Mouse (Mus musculus): ENCODE measurements at regions not wholly inside any gene's neighbourhood (a gene's known extent, or its start where the extent isn't known, plus 50 kb on each side); places are given as distances from the start of the nearest gene placed in this dataset.

- 80% methylated on average over 1 of the region's 1 CpGs for WGBS
Measured at GRCm38 (mm10) chr3:39388491-39388890, 501.8 kb downstream of the Fat4 start.

DNA sequence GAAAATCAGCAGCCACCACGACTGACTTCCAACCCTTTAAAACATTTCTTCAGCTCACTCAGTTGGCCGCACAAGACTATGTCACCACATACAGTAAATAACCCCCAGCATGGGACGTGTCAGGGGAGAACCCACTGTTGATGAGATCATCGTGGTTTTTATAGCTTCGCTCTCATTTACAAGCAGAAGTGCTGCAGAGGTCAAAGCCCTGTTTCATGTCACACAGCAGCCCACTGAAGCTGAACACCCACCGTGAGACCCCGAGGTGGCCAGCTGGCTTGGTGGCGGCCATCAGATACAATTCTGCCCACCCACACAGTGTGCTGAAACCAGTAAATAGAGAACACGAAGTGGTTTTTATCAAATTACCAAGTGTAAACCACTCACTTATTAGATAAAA is 503.7 kb downstream of the Fat4 start:
- no peak for ATAC-seq (ENCODE audit: low FRiP score)
- H3K4me3 ChIP-seq (replicated peaks) = no peak overlapping the region
- no peak overlapping the region for H3K27ac ChIP-seq (replicated peaks)
- no peaks in the 10 kb centered on the region for H3K4me1 ChIP-seq
- no peak overlapping the region for H3K9ac ChIP-seq (replicated peaks)
- H3K36me3 ChIP-seq = no peaks in the 10 kb centered on the region
- no peak overlapping the region for H3K4me2 ChIP-seq
- no peaks in the 10 kb centered on the region for H3K9me3 ChIP-seq (replicated peaks)
- 47% methylated on average over 9 of the region's 9 CpGs for WGBS
- no peaks in the 10 kb centered on the region for H3K27me3 ChIP-seq (replicated peaks)

More at GRCm38 (mm10) chr3:39388491-39388890, 501.8 kb downstream of the Fat4 start:
- no peak overlapping the region for H3K9ac ChIP-seq (replicated peaks)
- ATAC-seq (ENCODE audit: low FRiP score) = no peak
- H3K4me1 ChIP-seq = no peaks in the 10 kb centered on the region
- no peaks in the 10 kb centered on the region for H3K27me3 ChIP-seq (replicated peaks)
- no peak overlapping the region for H3K4me2 ChIP-seq
- no peak overlapping the region for H3K4me3 ChIP-seq (replicated peaks)
- no peaks in the 10 kb centered on the region for H3K36me3 ChIP-seq
- H3K9me3 ChIP-seq (replicated peaks) = no peaks in the 10 kb centered on the region
- no peak overlapping the region for H3K27ac ChIP-seq (replicated peaks)

DNA sequence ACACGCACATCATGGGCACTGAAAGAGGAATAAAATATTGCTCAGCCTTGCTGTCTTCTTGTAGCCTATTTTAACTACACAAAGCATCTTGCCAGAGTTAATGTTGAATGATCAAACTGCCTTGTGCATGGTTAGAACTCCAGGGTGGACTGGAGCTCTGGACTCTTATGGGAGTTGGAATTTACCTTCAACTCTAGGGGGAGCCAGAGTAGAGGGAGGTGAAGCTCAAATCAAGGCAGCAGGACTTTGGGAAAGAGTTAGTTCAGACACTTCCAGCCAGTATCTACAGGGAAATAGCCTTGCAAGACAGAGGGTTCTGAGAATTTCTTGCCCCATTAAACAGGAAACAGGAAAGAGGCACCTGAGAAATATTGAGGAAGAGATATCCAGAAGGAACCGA is 505.3 kb downstream of the Fat4 start:
- H3K27ac ChIP-seq (replicated peaks) = no peak overlapping the region
- no peak overlapping the region for H3K4me2 ChIP-seq
- H3K36me3 ChIP-seq = no peaks in the 10 kb centered on the region
- no peak overlapping the region for H3K4me3 ChIP-seq (replicated peaks)
- no peaks in the 10 kb centered on the region for H3K9me3 ChIP-seq (replicated peaks)
- peaks cover 2% of the 10 kb centered on the region; the same call in 1 of the 2 replicates for H3K4me1 ChIP-seq
- H3K9ac ChIP-seq (replicated peaks) = no peak overlapping the region
- no peaks in the 10 kb centered on the region for H3K27me3 ChIP-seq (replicated peaks)
- ATAC-seq (ENCODE audit: low FRiP score) = no peak
- WGBS = 71% methylated on average over 2 of the region's 2 CpGs

DNA sequence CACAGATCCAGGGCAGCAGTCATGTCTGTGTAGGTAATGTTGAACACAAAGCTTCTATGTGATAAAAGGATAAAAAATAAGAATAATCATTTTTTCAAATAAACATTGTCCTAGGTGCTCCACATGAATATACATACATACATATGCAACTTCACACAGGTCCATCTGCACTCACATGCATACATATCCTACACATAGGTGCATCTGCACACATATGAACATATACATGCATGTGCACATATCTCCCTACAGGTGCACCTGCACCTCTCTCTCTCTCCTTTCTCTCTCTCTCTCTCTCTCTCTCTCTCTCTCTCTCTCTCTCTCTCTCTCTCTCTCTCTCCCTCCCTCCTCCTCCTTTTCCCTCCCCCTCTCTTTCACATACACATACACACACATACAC is 509.9 kb downstream of the Fat4 start:
- Histone ChIP-seq H3K4me3 (replicated peaks) (no peak overlapping the region), H3K9me3 (replicated peaks) (no peaks in the 10 kb centered on the region), H3K4me1 (peaks cover 2% of the 10 kb centered on the region; the same call in 1 of the 2 replicates), H3K4me2 (no peak overlapping the region), H3K27ac (replicated peaks) (peak overlapping the region; percentile 69), H3K36me3 (no peaks in the 10 kb centered on the region), H3K27me3 (replicated peaks) (no peaks in the 10 kb centered on the region), H3K9ac (replicated peaks) (no peak overlapping the region)
- ATAC-seq (ENCODE audit: low FRiP score) = peak; percentile 61

DNA sequence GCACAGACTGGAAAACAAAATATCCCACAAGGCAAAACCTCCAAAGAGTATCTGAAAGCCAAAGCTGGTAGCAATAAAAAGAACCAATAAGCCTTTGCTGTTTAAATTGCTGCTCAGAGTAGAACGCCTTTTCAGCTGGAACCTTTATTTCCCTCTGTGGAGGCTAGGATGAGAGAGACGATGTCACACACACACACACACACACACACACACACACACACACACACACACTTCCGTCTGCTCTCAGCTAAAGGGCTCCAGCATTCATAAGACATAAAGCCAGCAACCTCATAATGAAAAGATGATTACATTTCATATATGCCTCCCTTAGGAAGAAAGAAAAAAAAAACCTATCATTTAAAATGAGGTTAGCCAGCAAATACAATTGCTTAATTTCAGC is 510.5 kb downstream of the Fat4 start:
- H3K4me1 ChIP-seq = peaks cover 2% of the 10 kb centered on the region; the same call in 1 of the 2 replicates
- no peaks in the 10 kb centered on the region for H3K36me3 ChIP-seq
- H3K9me3 ChIP-seq (replicated peaks) = no peaks in the 10 kb centered on the region
- H3K4me3 ChIP-seq (replicated peaks) = no peak overlapping the region
- H3K9ac ChIP-seq (replicated peaks) = no peak overlapping the region
- peak; percentile 96 for ATAC-seq (ENCODE audit: low FRiP score)
- no peaks in the 10 kb centered on the region for H3K27me3 ChIP-seq (replicated peaks)
- peak overlapping the region; percentile 69; the same call in 1 of the 2 replicates for H3K27ac ChIP-seq (replicated peaks)
- no peak overlapping the region for H3K4me2 ChIP-seq
- 10% methylated on average over 3 of the region's 3 CpGs for WGBS

GRCm38 (mm10) chr3:39397677-39398076 is 510.9 kb downstream of the Fat4 start:
- Histone ChIP-seq H3K4me2 (no peak overlapping the region), H3K9ac (replicated peaks) (no peak overlapping the region), H3K27me3 (replicated peaks) (no peaks in the 10 kb centered on the region), H3K27ac (replicated peaks) (peak overlapping the region; percentile 66), H3K9me3 (replicated peaks) (no peaks in the 10 kb centered on the region), H3K36me3 (no peaks in the 10 kb centered on the region), H3K4me1 (peaks cover 2% of the 10 kb centered on the region; the same call in 1 of the 2 replicates), H3K4me3 (replicated peaks) (no peak overlapping the region)
- 58% methylated on average over 2 of the region's 2 CpGs for WGBS
- ATAC-seq (ENCODE audit: low FRiP score) = peak; percentile 57; the same call in 1 of the 2 replicates

- Histone ChIP-seq H3K9ac (replicated peaks) (no peak overlapping the region), H3K4me2 (no peak overlapping the region), H3K27ac (replicated peaks) (no peak overlapping the region; the same call in 1 of the 2 replicates), H3K27me3 (replicated peaks) (no peaks in the 10 kb centered on the region), H3K36me3 (no peaks in the 10 kb centered on the region), H3K9me3 (replicated peaks) (no peaks in the 10 kb centered on the region), H3K4me1 (peaks cover 11% of the 10 kb centered on the region; the same call in 1 of the 2 replicates), H3K4me3 (replicated peaks) (no peak overlapping the region)
- 31% methylated on average over 5 of the region's 5 CpGs for WGBS
- ATAC-seq (ENCODE audit: low FRiP score) = 0 out of 2 replicates have a peak, but pooled peaks have one; percentile 41
Measured at GRCm38 (mm10) chr3:39424778-39425642, 538.3 kb downstream of the Fat4 start.

GRCm38 (mm10) chr3:39425643-39426016 is 538.9 kb downstream of the Fat4 start:
- Histone ChIP-seq H3K4me3 (replicated peaks) (no peak overlapping the region), H3K27me3 (replicated peaks) (no peaks in the 10 kb centered on the region), H3K4me1 (peaks cover 11% of the 10 kb centered on the region; the same call in 1 of the 2 replicates), H3K9me3 (replicated peaks) (no peaks in the 10 kb centered on the region), H3K36me3 (no peaks in the 10 kb centered on the region), H3K4me2 (no peak overlapping the region), H3K9ac (replicated peaks) (no peak overlapping the region), H3K27ac (replicated peaks) (no peak overlapping the region)
- 39% methylated on average over 2 of the region's 2 CpGs for WGBS
- no peak for ATAC-seq (ENCODE audit: low FRiP score)

DNA sequence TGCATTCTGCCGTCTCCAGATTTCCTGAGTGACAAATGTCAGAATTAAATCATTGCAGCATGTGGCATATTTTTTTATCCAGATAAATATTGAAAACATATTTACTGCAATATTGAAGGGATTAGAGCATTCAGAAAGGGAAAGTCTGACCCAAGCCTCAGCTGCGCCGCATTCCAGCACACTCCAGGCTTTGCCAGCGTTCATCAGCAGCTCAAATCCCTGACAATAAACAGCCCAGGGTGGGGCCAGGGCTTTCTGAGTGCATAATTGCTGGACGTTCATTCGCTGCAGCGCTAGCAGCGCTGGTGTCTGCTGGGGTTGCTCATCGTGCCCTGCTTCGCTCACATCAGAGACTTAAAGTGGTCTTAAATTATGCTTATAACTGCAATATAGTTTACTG is 556.6 kb downstream of the Fat4 start:
- H3K36me3 ChIP-seq = no peaks in the 10 kb centered on the region
- 52% methylated on average over 10 of the region's 10 CpGs for WGBS
- H3K4me2 ChIP-seq = 0 out of 2 replicates have a peak overlapping the region, but pooled peaks have one; percentile 4
- peaks cover 2% of the 10 kb centered on the region; the same call in 1 of the 2 replicates for H3K4me1 ChIP-seq
- H3K27me3 ChIP-seq (replicated peaks) = no peaks in the 10 kb centered on the region
- no peak overlapping the region for H3K9ac ChIP-seq (replicated peaks)
- no peaks in the 10 kb centered on the region for H3K9me3 ChIP-seq (replicated peaks)
- no peak for ATAC-seq (ENCODE audit: low FRiP score)
- H3K4me3 ChIP-seq (replicated peaks) = no peak overlapping the region
- H3K27ac ChIP-seq (replicated peaks) = no peak overlapping the region

DNA sequence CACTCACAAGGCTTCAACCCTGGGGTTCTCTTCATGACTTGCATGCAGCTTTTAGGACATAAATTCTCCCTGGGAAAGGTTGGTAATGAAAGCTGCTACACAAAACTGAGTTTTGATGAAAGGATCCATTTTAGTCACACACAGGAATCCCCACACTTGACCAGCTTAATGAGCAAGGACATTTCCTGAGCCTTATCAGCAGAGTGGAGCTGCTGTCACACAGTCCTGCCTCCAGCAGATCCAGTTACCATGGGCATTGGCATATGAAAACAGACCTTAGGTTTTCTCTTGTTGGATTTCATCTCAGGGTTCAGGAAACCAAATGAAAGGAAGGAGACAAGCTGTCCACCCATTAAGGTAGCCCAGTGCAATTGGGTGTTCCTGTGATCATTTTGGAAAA is 568.9 kb downstream of the Fat4 start:
- no peak overlapping the region for H3K9ac ChIP-seq (replicated peaks)
- H3K27ac ChIP-seq (replicated peaks) = no peak overlapping the region
- H3K9me3 ChIP-seq (replicated peaks) = no peaks in the 10 kb centered on the region
- H3K27me3 ChIP-seq (replicated peaks) = no peaks in the 10 kb centered on the region
- no peak overlapping the region for H3K4me2 ChIP-seq
- 0 out of 2 replicates have a peak, but pooled peaks cover 2% of the 10 kb centered on the region for H3K4me1 ChIP-seq
- no peak overlapping the region for H3K4me3 ChIP-seq (replicated peaks)
- no peaks in the 10 kb centered on the region for H3K36me3 ChIP-seq
- no peak for ATAC-seq (ENCODE audit: low FRiP score)

GRCm38 (mm10) chr3:39460183-39460888 is 573.6 kb downstream of the Fat4 start:
- H3K4me2 ChIP-seq = peak overlapping the region; percentile 5; the same call in 1 of the 2 replicates
- WGBS = 65% methylated on average over 14 of the region's 14 CpGs
- ATAC-seq (ENCODE audit: low FRiP score) = no peak; the same call in 1 of the 2 replicates

More at GRCm38 (mm10) chr3:39460183-39460888, 573.6 kb downstream of the Fat4 start:
- Histone ChIP-seq H3K4me1 (0 out of 2 replicates have a peak, but pooled peaks cover 3% of the 10 kb centered on the region), H3K27ac (replicated peaks) (no peak overlapping the region), H3K27me3 (replicated peaks) (no peaks in the 10 kb centered on the region), H3K9me3 (replicated peaks) (no peaks in the 10 kb centered on the region), H3K36me3 (no peaks in the 10 kb centered on the region), H3K9ac (replicated peaks) (no peak overlapping the region), H3K4me3 (replicated peaks) (no peak overlapping the region)
